Mouse (Mus musculus) spleen, postnatal 36 days (tissue): ENCODE results near the gene Kiss1.
A peak's percentile ranks its signal among the peaks of the same experiment; 100 is the strongest.

Source experiments
- DNase-seq, 2 experiments: peaks; one replicate each; pipeline ENCODE4 v3.0.0; 2022; ENCODE audit warnings: low spot score in 2 of 2, mixed read lengths in 1 of 2

Gene Kiss1

DNA sequence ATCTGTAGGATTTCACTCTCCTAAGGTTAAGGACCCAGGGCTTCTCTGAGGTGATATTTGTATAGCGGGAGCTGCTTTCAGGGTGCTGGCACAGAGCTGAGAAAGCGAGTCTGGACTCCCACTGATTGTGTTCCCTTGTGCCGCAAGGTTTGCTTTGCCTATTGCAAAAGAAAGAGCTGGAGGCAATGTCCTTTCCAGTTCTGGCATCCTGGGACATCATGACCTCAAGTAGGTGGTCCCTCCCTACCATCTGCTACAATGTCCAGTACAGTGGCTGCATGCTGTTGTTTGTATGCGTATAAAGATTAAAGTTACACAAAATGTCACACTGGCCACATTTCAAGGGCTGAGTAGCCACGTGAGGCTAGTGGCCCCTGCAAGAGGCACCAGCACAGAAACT is 40.4 kb downstream of the Kiss1 start:
- no peak for DNase-seq

DNA sequence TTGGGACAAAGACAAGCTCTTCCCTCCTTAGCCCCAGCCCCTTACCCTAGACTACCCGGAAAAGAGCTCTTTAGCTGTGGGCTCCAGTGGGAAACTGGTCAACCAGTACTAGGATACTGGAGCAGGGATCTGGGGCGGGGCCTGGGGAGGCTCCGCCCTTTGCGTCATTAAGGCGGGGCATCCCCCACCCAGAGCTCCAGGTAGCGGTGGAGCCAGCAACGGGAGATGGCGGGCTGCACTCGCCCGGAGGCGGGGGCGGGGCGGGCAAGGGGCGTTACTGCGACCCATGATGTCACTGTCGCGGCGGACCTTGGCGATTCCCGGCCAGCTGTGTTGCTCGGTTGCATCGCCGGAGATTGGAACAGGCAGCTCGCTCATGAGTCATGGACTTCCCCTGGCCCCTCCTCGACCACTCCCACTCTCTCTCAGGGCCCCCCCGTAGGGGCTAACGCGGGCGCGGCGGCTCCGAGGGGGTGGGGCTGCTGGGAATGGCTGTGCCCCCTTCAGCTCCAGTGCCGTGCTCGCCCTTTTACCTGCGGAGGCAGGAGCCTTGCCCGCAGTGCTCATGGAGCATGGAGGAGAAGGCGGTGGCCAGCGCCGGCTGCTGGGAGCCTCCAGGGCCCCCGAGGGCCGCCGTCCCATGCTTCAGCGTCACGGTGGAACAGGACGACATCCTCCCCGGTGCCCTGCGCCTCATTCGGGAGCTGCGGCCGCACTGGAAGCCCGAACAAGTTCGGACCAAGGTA is 41.8 kb downstream of the Kiss1 start, which contains the start of gene Etnk2:
TSS of gene Etnk2 (plus strand) at position 297 of the 746 bp plus-strand sequence.
- peak; percentile 42 to 48 for DNase-seq

DNA sequence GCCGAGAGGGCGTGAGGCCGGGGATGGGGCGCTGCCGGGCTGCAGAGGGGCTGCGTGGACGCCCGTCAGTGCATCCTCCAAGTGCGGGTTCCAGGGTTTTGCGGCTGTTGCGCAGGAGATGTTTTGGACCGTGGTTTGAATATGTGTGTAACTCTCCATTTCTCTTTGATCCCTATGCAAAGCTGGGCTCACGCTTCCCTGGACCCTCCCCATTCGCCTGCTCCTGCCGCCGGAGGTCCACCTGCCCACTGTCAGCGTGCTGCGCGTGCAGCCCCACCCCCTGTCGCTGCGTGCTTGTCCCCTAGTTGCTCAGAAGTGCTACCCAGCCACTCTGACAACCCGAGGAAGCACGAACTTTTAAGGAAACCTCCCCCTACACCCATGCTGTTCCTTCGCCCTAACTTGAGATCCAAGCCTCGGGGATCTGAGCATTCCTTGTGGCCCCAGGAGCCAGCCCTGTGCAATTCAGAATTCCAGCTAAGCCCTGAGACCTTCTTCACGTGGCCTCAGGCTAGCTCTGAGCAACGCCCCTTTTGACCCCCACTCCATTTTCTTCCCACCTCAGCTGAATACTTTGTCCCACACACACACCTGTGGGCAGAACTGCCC is 42.5 kb downstream of the Kiss1 start:
- no peak for DNase-seq

DNA sequence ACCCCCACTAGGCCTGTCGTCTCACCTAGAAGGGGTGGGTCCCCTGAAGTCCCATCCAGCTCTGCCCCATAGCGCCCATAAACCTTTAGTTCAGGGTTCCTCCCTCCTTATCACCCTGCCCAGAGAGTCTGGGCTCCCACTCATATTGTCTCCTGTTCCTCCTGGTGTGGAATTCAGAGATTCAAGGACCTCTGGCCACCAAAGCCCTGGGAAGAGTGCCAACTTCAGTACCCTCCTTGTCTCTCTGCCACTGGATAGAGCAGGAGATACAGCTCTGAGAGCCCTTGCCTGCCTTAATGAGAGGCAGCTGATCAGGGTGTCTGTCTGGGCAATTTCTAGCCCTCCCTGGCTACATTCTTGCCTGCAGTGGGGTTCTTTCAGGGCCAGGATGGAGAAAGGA is 43.2 kb downstream of the Kiss1 start:
- DNase-seq = no peak

DNA sequence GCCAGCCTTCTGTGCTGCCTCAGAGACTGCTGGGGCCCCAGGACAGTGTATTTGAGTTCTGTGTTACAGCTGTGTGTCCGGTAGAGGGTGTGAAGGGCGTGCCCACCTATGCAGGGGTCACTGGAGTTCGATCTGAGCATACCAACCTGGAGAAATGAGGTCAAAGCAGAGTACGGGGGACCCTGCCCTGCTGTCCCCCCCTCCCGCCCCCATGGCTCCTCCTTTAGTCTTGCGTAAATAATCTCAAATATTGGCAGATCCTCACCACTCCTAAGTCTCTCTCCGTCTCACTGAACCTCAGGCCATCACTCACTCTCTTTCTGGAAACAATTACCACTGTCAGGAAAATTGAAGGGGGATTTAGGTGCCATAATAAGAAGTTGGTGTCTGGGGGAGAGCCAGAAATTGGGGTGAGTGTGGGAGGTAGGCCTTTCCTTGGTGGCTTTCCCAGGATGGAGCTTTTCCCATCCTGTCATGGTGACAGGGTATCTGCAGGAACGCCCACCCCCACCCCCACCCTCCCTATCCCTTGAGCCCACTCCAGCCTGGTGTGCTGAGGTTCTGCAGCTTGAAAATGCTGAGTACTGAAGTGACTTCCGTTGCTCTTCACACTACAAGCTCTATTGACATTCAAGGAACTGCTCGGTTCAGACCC is 45.4 kb downstream of the Kiss1 start:
- no peak for DNase-seq

DNA sequence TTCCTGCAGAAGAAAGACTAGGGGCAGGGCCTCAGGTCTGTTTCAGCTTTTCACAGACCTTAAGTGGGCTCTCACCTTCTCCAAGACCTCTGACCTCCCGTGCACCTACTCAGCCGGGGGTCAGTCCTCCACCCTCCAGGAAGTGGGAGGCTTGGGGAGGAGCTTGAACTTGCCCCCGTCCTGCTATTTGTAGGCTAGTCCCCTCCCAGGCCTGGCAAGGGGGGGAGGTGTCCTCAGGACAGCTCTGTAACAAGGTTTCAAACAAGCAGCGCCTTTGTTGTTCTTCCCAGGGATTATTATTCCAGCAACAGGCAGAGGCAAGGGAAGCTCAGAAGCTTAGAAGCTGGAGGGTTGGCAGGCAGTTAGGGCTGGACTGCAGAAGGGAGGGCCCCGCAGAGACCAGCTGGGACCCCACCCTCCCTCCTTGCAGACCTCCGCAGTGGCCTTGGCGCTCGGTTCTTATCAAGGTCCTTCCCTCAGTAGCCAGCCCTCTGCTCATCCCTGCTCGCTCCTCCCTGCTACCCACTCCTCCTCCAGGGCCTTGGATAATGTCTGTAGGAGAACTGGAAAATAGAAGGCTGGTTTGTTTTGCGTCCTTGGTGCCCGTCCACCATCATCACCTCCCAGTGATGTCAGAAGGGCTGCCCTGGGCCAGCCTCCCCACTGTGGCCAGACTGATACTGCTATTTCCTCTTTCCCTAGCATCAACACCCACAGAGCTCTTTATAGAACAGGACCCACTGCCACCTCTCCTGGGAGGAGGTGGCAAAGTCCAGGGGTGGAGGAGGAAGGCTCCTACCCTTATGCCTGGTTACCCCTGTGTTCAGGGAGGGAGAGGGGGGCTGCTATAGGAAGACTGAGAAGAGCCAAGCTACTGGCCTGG is 46.2 kb downstream of the Kiss1 start:
- DNase-seq = no peak

DNA sequence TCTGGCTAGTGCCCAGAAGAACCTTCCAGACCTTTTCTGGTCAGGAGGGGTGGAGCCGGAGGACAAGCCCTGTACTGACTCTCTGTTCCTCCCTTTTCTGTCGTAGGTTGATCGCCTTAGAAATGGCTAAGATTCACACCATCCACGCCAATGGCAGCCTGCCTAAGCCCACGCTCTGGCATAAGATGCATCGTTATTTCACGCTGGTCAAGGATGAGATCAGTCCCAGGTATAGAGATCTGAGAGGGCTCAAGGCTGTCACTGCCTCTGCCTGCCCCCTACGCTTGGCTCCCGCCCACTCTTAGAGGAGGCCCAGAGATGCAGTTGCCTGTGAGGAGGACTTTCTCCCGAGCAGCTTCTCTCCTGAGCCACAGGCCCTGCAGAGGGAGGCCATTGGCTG is 47.0 kb downstream of the Kiss1 start:
- no peak for DNase-seq

DNA sequence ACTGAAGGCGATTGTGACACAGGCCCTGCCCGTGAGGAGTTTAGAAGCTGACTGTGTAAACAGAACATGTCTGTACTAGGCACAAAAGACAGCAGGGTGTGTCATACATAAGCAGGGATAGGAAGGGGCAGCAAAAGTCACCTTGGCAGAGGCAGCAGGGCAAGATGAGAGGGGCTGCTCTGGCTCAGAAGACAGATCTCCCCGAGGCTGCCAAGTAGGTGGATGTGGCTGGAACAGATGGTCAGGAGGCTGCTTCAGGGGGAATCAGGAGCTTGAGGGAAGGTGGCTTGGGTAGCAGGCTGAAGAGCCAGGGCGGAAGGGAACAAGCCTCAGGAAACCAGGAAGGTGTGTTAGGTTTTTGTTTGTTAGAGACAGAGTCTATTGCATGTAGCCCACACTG is 48.7 kb downstream of the Kiss1 start:
- DNase-seq = no peak

DNA sequence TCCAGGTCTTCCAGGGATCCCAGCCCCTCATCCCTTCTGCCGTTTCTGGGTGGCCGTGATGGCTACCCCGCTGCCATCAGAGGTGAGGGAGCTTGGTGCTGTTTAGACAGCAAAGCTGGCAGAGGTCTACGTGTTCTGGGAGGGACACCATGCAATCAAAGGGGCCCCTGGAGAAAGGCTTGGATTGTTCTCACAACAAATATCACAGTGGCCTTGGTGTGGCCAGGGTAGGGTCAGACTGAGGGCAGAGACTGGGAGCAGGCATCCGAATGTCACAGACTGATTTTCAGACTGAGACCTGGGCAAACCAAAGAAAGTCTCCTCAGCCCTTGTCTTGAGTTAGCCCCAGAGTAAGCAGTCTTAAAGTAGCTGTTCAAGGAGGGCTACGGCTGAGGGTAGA is 49.8 kb downstream of the Kiss1 start:
- DNase-seq = no peak

DNA sequence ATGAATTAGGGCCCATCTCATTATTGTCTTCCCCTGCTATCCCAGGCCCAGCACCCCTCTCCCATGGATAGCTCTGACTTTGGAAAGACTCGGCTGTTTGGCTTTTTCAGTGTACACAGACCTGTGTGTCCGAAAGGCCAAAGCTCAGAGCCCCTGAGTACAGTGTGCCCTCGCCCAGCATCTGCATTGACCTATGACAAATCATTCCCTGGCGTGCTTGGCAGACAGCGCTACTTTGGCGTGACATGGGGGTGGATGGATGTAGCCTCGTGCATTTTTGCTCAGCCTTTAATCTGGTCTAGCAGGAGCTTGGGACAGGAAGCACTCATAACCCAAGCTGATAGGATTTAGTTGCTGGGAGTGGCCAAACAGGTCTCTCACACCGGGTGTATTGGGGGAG is 50.4 kb downstream of the Kiss1 start:
- DNase-seq = no peak

DNA sequence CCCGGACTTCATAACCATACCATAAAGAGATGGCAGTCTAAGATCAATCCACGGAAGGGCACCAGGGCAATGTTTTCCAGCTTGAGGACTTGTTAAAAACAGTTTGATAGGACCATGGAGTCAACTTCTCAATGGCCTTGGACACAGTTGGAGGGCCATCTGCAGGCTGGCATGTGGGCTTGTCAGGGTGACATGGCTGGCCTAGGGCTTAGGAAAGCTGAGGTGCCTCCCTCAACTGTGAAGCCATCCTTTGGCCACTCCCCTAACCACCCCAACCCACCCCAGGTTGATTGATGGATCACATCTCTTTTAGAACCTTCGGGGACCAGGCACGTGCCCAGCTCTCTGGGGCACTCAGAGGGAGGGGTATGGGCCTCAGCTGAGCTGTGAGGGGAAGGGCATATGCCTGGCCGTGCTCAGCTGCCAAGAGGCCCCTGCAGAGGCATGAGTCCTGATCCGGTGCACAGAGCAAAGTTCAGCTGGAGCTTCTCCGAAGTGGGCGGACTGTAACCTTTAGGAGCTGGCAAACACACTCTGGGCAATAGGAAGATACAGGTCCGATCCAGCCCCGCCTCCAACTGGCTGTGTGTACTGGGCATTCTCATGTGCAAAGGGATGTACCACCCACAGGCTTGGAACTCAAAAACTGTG is 54.1 kb downstream of the Kiss1 start:
- DNase-seq = no peak

DNA sequence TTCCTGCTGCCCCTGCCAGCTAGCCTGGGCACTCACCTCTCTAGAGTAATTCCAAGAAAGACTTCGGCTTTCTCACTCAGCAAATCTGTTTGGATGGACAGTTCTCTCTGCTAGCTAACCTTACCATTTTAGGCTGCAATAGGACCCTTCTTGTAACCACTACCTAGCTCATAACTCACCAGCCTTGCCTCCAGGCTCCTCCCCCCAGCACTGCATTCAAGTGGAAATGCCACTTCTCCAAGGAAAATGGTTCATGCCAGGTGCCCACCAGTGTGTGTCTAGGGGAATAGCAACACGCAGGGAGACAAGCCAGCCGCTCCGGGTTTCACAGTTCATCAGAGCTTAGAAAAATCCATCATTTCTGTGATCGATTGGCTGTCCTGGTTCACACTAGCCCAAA is 55.9 kb downstream of the Kiss1 start:
- no peak for DNase-seq
